Mouse (Mus musculus): ENCODE results near the gene Iqcf5.

Iqcf5 gene

GRCm38 (mm10) chr9:106514273-106514672 lies at the start of gene Iqcf5:
Gene Iqcf5 (plus strand): TSS chr9:106514573.
- DNase-seq (ENCODE audit: low read depth), result no peak

- peak; percentile 33 for DNase-seq (ENCODE audit: low read depth)
These were observed 49.4 kb upstream of the Iqcf5 start for GRCm38 (mm10) chr9:106464751-106465541.

- DNase-seq (ENCODE audit: low read depth), result no peak
These were observed 48.7 kb upstream of the Iqcf5 start, which contains the start of gene Gpr62 for GRCm38 (mm10) chr9:106465571-106466200. Gene Gpr62 (minus strand): TSS chr9:106465938.

- DNase-seq (ENCODE audit: low read depth), result no peak
These were observed 47.7 kb upstream of the Iqcf5 start for GRCm38 (mm10) chr9:106466721-106467120.

- DNase-seq (ENCODE audit: low read depth), result no peak
These were observed 46.6 kb upstream of the Iqcf5 start for GRCm38 (mm10) chr9:106467746-106468145.

- DNase-seq (ENCODE audit: low read depth), result peak; percentile 33
These were observed 45.1 kb upstream of the Iqcf5 start for GRCm38 (mm10) chr9:106469317-106469716.

GRCm38 (mm10) chr9:106469776-106470175 lies 44.6 kb upstream of the Iqcf5 start:
- no peak for DNase-seq (ENCODE audit: low read depth)

- no peak for DNase-seq (ENCODE audit: low read depth)
These were observed 43.2 kb upstream of the Iqcf5 start for GRCm38 (mm10) chr9:106470991-106471750.

GRCm38 (mm10) chr9:106471892-106472291 lies 42.5 kb upstream of the Iqcf5 start:
- no peak for DNase-seq (ENCODE audit: low read depth)

- DNase-seq (ENCODE audit: low read depth), result no peak
These were observed 42.1 kb upstream of the Iqcf5 start for GRCm38 (mm10) chr9:106472321-106472720.

GRCm38 (mm10) chr9:106473081-106473752 lies 41.2 kb upstream of the Iqcf5 start:
- DNase-seq (ENCODE audit: low read depth), result no peak

- DNase-seq (ENCODE audit: low read depth), result no peak
These were observed 40.6 kb upstream of the Iqcf5 start for GRCm38 (mm10) chr9:106473753-106474105.

GRCm38 (mm10) chr9:106474456-106474855 lies 39.9 kb upstream of the Iqcf5 start:
- DNase-seq (ENCODE audit: low read depth), result peak; percentile 77

GRCm38 (mm10) chr9:106475046-106475445 lies 39.3 kb upstream of the Iqcf5 start:
- no peak for DNase-seq (ENCODE audit: low read depth)

GRCm38 (mm10) chr9:106475663-106476001 lies 38.7 kb upstream of the Iqcf5 start, which contains the start of gene Rrp9:
Gene Rrp9 (plus strand): TSS chr9:106475963.
- no peak for DNase-seq (ENCODE audit: low read depth)

- peak; percentile 76 for DNase-seq (ENCODE audit: low read depth)
These were observed 38.1 kb upstream of the Iqcf5 start for GRCm38 (mm10) chr9:106476002-106476923.

GRCm38 (mm10) chr9:106476924-106477484 lies 37.4 kb upstream of the Iqcf5 start, which contains the start of gene Parp3:
Gene Parp3 (minus strand): TSS chr9:106476949.
- DNase-seq (ENCODE audit: low read depth), result peak; percentile 99

- peak; percentile 41 for DNase-seq (ENCODE audit: low read depth)
These were observed 36.7 kb upstream of the Iqcf5 start for GRCm38 (mm10) chr9:106477649-106478048.

- no peak for DNase-seq (ENCODE audit: low read depth)
These were observed 36.3 kb upstream of the Iqcf5 start for GRCm38 (mm10) chr9:106478101-106478500.

GRCm38 (mm10) chr9:106480541-106480940 lies 33.8 kb upstream of the Iqcf5 start:
- DNase-seq (ENCODE audit: low read depth), result no peak

GRCm38 (mm10) chr9:106481075-106481474 lies 33.3 kb upstream of the Iqcf5 start:
- no peak for DNase-seq (ENCODE audit: low read depth)

Data from naive thymus-derived CD4-positive, alpha-beta T cell, adult 2 months (primary cell).